Mouse (Mus musculus) bone marrow, adult 2 months (tissue): ENCODE measurements around the gene Frmd7.

Source experiments
- CTCF ChIP-seq: fragments of 200-500 bp; IDR thresholded peaks from 2 replicates; pipeline ENCODE4 v1.5.1; 2011; ENCODE audit warnings: low read length, control low read depth; ENCODE audit not compliant: control insufficient read depth, insufficient read depth
- POLR2A ChIP-seq: fragments of 200-500 bp; IDR thresholded peaks from 2 replicates; pipeline ENCODE4 v1.6.1; 2011; ENCODE audit warnings: low read depth, mild to moderate bottlenecking, control low read depth, low read length, borderline replicate concordance; ENCODE audit not compliant: control insufficient read depth

DNA sequence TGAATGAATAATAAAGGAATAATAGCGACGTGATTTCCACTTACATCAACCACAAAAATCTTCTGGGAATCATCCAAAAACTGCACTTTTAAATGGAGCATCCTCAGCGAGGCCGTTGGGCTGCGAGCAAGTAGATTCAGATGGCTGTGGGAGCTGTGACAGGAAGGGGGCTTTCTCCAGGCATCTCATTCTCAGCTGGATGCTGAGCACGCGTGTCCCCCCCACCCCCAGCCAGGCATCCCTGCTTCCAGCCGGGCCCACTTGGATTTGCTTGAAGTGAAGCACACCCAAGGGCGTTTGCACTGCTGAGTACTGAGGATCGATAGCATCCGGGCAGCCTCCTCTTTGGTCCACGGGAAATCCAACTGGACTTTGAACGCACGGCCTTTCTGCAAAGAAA, at the start of gene Frmd7:
- TF ChIP-seq CTCF (no peak), POLR2A (no peak)
